Mouse (Mus musculus): ENCODE results near the gene Ankrd63.

DNA sequence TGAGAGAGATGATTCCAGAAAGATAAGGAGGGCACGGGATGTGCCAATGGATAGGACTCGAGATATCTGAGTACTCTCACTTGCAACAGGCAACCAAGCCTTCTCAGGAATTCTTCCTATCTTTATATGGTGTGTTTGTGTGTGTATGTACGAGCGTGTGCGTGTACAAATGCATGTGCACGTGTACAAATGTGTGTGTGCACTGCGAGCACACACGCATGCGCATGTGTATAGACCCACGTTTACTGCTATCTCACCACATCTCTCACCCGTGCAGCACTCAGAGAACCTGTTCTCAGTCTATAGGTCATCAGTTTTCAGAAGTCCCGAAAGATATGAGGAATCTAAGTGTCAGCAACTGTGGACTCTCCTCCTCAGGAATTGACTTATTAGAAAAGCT is 44.3 kb downstream of the Ankrd63 start:
- TF ChIP-seq POLR2A (IDR thresholded peaks at IDR 0.05; ENCODE audit: insufficient read depth, low read depth, low read length) (no peak), CTCF (IDR thresholded peaks at IDR 0.05; ENCODE audit: insufficient read depth, low read depth, low read length) (no peak)
